Mouse (Mus musculus) layer of hippocampus, adult 9-10 months (tissue): ENCODE data around the gene Dnm2.

Experiments
- DNase-seq: peaks from one replicate; pipeline ENCODE4 v3.0.0; 2022; ENCODE audit warnings: low spot score

Gene Dnm2

GRCm38 (mm10) chr9:21424631-21425555 is at the start of gene Dnm2:
TSS of gene Dnm2 (plus strand) at chr9:21424908.
- DNase-seq = peak; percentile 100

GRCm38 (mm10) chr9:21379195-21379594 is 45.5 kb upstream of the Dnm2 start:
- no peak for DNase-seq

- no peak for DNase-seq
Measured at GRCm38 (mm10) chr9:21380868-21381267, 43.8 kb upstream of the Dnm2 start.

- DNase-seq = no peak
Measured at GRCm38 (mm10) chr9:21383966-21384365, 40.7 kb upstream of the Dnm2 start.

GRCm38 (mm10) chr9:21392646-21393175 is 32.0 kb upstream of the Dnm2 start:
- no peak for DNase-seq

- no peak for DNase-seq
Measured at GRCm38 (mm10) chr9:21395692-21396091, 29.0 kb upstream of the Dnm2 start.

GRCm38 (mm10) chr9:21397170-21397569 is 27.5 kb upstream of the Dnm2 start:
- no peak for DNase-seq

GRCm38 (mm10) chr9:21401042-21401441 is 23.7 kb upstream of the Dnm2 start:
- DNase-seq = no peak

- DNase-seq = no peak
Measured at GRCm38 (mm10) chr9:21402764-21403253, 21.9 kb upstream of the Dnm2 start.

- DNase-seq = no peak
Measured at GRCm38 (mm10) chr9:21403745-21404144, 21.0 kb upstream of the Dnm2 start.

- no peak for DNase-seq
Measured at GRCm38 (mm10) chr9:21405525-21405924, 19.2 kb upstream of the Dnm2 start.

GRCm38 (mm10) chr9:21407951-21408350 is 16.8 kb upstream of the Dnm2 start:
- no peak for DNase-seq

GRCm38 (mm10) chr9:21408624-21409023 is 16.1 kb upstream of the Dnm2 start:
- no peak for DNase-seq

GRCm38 (mm10) chr9:21409592-21410317 is 15.0 kb upstream of the Dnm2 start:
- peak; percentile 75 for DNase-seq

GRCm38 (mm10) chr9:21411669-21412550 is 12.8 kb upstream of the Dnm2 start, which contains the start of gene Qtrt1:
TSS of gene Qtrt1 (plus strand) at chr9:21411837.
- peak; percentile 83 for DNase-seq

GRCm38 (mm10) chr9:21417866-21418265 is 6.8 kb upstream of the Dnm2 start:
- no peak for DNase-seq

GRCm38 (mm10) chr9:21419646-21420045 is 5.1 kb upstream of the Dnm2 start:
- no peak for DNase-seq

- DNase-seq = no peak
Measured at GRCm38 (mm10) chr9:21425556-21425945, 843 bp downstream of the Dnm2 start.

GRCm38 (mm10) chr9:21426013-21426412 is 1.3 kb downstream of the Dnm2 start:
- no peak for DNase-seq

- DNase-seq = no peak
Measured at GRCm38 (mm10) chr9:21426525-21426924, 1.8 kb downstream of the Dnm2 start.

GRCm38 (mm10) chr9:21427773-21428172 is 3.1 kb downstream of the Dnm2 start:
- no peak for DNase-seq

GRCm38 (mm10) chr9:21428178-21428577 is 3.5 kb downstream of the Dnm2 start:
- no peak for DNase-seq
